Mouse (Mus musculus) cerebral cortex, adult 2 months (tissue): ENCODE results near the gene Thsd7a.

ENCODE experiments used
- WGBS: fragments of 180-500 bp; shearing (Covaris S2); methylation state at CpG from one replicate; pipeline ENCODE4 v1.1.7; 2018; 5-methylcytosine and 5-hydroxymethylcytosine counted together

The Thsd7a gene

DNA sequence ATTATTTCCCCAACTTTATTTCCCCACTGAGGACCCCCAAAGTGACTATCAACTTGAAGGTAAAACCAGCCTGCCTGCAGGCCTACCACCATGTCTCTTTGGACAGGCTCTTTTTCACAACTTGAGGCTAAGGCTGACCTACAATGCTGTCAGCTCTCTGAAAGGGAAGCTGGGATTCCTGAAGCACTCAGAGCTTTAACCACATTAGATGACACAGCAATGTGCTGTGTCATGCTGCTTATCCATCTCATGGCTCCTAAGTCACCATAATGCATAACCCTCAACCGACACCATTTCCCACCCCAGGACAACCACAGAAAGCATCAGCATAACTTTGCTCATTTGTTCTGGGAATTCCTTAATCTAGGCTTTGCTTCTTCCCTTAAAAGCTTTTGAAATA, 255.6 kb downstream of the Thsd7a start:
- 85% methylated on average over 1 of the region's 1 CpGs for WGBS

- WGBS = 53% methylated on average over 1 of the region's 1 CpGs
Measured at GRCm38 (mm10) chr6:12488882-12489281, 260.3 kb downstream of the Thsd7a start.

GRCm38 (mm10) chr6:12481527-12482163, 267.6 kb downstream of the Thsd7a start:
- WGBS = 89% methylated on average over 5 of the region's 5 CpGs

DNA sequence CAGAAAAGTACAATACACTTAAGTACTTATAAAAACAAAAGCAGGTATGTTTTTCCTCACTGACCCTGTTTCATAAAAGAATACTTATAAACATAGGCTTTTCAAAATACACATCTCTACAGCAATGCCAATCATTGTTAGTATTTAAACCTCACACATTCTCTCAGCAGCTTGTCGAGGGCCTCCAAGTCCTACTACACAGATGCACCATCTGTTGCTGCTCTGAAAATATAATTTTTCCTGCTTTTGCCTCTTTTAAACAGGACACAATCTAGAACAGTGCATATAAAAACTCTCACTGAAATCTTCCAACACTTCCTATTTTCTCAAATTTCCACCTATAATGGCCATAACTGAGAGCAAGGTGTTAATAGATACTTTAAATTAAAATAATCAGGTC, 270.9 kb downstream of the Thsd7a start:
- 45% methylated on average over 1 of the region's 1 CpGs for WGBS

- WGBS = 79% methylated on average over 2 of the region's 2 CpGs
Measured at GRCm38 (mm10) chr6:12470935-12471334, 278.3 kb downstream of the Thsd7a start.

DNA sequence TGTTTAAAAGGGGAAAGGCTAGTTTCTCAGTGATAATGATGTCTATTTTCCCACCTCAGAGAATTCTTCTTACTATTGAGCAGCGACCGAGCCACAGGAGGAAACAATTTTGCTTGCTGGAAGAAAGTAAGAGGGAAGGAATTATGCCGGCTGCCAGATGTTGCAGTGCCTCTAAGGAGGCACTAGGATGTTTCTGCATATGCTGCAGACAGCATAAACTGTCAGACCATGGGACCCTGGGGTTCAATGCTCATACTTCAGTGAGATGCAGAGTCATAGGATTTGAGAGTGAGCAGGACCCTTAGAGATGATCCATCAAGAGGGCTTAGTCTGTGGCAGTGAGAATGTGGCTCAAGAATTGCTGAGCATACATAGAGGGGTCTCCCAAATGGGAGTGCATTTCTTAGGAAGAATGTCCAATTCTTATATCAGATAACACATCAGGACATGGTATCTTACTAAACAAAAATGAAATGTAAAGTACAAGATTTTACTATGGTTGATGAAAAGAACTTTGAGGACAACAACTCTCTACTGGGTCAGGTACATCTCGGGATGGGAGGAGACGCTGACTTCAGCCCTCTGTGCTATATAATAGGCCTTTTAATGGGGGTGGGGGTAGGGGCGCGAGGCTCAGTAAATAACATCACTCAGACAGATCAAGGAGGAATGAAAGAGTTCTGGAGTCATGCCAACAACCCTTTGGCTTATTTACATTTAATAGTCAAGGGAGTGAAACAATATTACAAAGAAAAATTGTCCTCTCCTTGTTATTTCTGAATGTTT, 281.7 kb downstream of the Thsd7a start:
- WGBS = 58% methylated on average over 7 of the region's 7 CpGs

DNA sequence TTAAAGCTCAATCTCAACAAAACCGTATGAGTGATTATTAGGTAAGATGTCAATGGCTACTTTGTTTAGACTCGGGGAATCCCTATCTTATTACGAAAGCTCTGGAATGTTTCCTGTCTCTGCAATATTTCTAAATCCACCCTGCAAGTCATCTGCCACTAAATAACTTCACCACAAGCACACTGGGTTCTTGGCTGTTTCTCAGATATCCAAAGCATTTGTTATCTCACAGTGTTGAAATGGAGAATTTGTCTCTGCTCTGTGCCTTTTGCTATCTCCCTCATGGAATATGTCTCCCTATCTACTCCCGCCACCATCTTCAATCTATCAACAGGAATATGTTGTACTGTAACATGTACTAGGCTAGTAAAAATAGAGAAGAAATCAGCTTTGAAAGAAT, 290.4 kb downstream of the Thsd7a start:
- WGBS = 93% methylated on average over 4 of the region's 4 CpGs

GRCm38 (mm10) chr6:12457451-12457850, 291.8 kb downstream of the Thsd7a start:
- WGBS = 90% methylated on average over 1 of the region's 1 CpGs

DNA sequence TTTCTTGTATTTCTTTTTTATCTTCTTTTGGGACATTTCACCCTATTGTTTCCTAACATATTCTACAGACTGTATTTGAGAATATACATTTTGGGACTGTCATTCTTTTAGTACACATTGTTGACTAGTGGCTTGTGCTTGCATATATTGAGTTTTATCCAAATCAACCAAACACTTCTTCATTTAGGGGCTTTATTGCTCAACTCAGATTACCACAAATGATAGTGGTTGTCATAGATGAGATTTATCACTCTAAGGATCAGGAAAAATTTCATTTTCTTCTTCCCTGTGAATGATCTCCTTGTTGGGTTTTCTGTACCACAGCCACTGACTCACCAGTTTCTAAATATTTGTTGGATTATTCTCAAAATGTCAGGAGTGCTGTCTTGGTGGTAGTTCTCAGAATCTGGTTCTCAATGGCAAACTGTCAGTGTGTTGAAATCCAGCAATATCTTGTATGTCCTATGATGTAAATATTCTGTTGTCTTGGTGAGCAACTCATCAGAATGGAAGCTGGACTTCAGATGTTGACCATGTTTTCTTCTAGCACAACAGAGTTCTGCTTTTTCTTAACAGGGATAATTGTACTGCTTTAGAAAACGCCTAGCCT, 294.2 kb downstream of the Thsd7a start:
- 80% methylated on average over 1 of the region's 1 CpGs for WGBS

- 89% methylated on average over 3 of the region's 3 CpGs for whole genome bisulfite sequencing
Measured at GRCm38 (mm10) chr6:12454132-12454531, 295.1 kb downstream of the Thsd7a start.

- 76% methylated on average over 3 of the region's 3 CpGs for WGBS
Measured at GRCm38 (mm10) chr6:12448851-12449250, 300.4 kb downstream of the Thsd7a start.

- WGBS = 96% methylated on average over 2 of the region's 2 CpGs
Measured at GRCm38 (mm10) chr6:12445486-12445885, 303.7 kb downstream of the Thsd7a start.

DNA sequence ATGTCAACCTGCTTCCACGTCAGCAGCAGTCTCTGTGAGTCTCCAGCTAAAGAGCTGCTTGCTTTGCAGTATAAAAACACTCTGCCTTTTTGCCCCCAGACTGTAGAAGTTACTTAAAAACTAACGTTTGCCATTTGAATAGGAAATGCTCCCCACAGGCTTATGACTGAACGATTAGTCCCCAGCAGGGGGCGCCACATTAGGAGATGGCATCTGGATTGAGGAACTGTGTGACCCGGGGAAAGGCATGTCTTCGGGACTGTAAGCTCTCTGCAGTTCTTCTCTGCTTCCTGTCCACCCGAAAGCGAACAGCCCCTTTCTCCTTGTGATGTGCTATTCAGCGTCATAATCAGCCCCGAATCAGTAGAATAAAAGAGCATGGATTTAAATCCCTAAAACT, 330.1 kb downstream of the Thsd7a start:
- WGBS = 90% methylated on average over 10 of the region's 10 CpGs

DNA sequence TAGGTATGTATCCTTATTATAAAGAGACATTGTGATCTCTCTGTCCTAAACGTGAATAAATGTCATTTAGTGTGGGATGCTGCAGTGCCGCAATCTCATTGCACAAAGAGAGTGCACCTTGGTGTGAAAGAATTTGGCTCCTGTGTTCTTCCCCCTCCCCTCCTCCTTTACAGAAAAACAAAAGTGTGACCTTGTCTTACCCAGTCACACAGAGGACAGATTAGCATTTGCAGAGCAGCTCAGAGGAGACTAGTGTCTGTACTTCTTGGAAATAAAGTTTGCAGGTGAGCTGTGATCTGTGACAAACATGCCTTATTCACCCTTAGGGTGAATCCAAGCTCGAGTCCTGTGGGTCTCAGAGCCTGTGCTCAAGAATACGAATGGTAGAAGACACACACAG, 332.2 kb downstream of the Thsd7a start:
- 74% methylated on average over 4 of the region's 4 CpGs for WGBS

DNA sequence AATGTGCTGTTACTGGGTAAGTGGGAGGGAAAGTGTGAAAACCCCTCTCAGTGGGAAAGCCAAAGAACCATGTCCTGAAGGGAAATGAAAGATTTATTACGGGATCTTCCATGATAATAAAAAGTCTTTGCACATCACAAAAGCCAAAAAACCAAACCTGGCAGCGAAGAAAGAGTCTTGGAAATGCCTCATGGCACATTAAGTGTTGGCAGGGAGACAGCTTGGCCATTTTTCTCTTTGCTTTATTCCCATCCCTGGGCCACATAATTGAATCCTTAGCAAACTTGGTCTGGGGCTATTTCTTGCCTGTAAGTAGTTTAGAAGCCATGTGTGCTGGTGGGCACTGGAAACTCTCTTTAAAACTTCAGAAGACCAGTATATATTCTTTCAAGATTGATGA, 344.8 kb downstream of the Thsd7a start:
- 81% methylated on average over 2 of the region's 2 CpGs for WGBS

- WGBS = 100% methylated on average over 1 of the region's 1 CpGs
Measured at GRCm38 (mm10) chr6:12402996-12403395, 346.2 kb downstream of the Thsd7a start.

- 93% methylated on average over 8 of the region's 8 CpGs for WGBS
Measured at GRCm38 (mm10) chr6:12397776-12398522, 351.3 kb downstream of the Thsd7a start.

DNA sequence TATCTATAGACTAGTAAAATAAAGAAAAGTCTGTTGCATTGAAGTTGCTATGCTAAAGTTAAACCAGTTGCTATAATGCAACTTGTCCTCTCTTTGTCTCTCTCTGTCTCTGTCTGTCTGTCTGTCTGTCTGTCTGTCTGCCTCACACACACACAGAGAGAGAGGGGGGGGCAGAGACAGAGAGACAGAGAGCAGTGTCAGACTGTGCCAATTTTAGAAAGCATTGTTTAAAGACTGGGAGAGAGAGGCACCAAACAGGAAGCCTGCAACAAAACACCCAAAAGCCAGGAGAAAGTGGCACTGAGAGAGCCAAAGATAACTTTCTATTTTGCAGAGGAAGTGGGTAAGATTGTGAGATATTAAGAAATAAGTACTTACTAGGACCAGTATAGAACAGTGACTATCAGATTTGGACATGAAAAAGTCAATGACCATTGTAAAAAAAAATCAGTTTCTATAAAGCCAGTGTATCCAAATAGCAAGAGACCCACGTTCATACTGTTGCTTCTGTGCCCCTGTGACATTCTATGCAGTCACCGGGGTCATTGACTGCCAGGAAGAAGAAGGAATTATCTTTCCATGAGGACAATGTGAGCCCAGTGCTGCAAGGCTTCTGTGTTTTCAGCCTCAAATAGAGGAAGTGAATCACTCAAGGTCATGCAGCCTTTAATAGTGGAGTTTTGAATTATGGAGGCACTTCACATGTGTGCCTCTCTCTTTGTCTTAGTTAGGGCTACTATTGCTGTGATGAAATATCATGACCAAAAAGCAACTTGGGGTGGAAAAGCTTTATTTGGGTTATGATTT, 355.4 kb downstream of the Thsd7a start:
- 59% methylated on average over 2 of the region's 2 CpGs for WGBS

- 93% methylated on average over 1 of the region's 1 CpGs for WGBS
Measured at GRCm38 (mm10) chr6:12386731-12387130, 362.5 kb downstream of the Thsd7a start.

GRCm38 (mm10) chr6:12385591-12385990, 363.6 kb downstream of the Thsd7a start:
- 57% methylated on average over 3 of the region's 3 CpGs for WGBS

- WGBS = 45% methylated on average over 6 of the region's 6 CpGs
Measured at GRCm38 (mm10) chr6:12381136-12381778, 368.0 kb downstream of the Thsd7a start.
